Mouse (Mus musculus) frontal cortex, postnatal 14 days (tissue): ENCODE data around the gene Myo1e.

Source experiments
- DNase-seq, 2 experiments: peaks; one replicate each; pipeline ENCODE4 v3.0.0; 2022; ENCODE audit warnings: low spot score in 2 of 2

Gene Myo1e

DNA sequence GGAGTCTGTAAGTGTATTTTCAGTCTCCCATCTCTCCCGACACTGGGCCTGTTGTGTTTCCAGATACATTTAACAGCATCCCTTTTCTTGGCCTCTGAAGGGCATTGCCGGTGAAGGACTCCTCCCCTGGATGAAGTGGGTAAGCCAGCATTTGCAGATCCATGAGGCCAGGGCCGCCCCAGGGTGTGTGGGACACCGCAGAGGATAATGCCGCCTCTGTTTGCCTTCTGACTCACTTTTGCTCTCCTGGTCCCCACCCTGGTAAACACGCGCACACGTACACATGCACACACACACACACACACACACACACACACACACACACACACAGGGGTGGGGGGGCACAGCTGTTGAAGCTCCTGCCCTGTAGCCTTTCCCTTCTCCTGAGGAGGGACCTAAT is 74.3 kb downstream of the Myo1e start:
- DNase-seq = no peak

DNA sequence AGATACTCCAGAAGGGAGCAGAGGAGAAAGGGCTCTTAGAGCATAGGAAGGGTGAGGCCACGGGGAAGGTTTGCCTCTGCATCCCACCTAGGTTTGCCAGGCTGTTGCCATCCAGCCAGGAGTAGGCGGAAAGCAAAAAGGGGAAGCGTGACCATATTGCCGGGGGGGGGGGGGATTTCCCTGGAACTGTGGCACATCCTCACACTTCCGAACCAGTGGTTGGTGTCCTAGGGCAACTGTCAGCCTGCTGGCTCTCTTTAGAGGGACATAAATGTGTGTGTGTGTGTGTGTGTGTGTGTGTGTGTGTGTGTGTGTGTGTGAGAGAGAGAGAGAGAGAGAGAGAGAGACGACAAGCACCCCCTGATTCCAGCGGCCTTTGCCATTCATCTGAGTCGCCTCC is 75.0 kb downstream of the Myo1e start:
- no peak for DNase-seq

DNA sequence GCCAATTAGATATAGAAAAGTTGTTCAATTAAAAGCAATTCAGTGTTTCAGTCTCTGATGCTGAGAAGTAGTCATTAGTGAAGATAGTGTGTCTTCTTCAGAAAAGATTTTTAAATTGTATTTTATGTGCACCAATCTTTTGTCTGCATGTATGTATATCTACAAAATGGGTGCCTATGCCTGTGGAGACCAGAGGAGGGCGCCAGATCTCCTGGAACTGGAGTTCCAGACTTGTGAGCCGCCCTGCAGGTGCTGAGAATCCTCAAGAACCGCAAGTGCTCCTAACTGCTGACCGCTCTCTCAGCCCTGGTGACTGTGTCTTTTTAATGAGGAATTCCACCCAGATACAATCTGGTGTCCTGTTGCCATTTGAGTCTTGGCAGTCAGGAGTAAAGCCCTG is 76.0 kb downstream of the Myo1e start:
- DNase-seq = no peak

GRCm38 (mm10) chr9:70284584-70285140 is 77.5 kb downstream of the Myo1e start:
- no peak for DNase-seq

GRCm38 (mm10) chr9:70290785-70291184 is 83.6 kb downstream of the Myo1e start:
- no peak for DNase-seq

DNA sequence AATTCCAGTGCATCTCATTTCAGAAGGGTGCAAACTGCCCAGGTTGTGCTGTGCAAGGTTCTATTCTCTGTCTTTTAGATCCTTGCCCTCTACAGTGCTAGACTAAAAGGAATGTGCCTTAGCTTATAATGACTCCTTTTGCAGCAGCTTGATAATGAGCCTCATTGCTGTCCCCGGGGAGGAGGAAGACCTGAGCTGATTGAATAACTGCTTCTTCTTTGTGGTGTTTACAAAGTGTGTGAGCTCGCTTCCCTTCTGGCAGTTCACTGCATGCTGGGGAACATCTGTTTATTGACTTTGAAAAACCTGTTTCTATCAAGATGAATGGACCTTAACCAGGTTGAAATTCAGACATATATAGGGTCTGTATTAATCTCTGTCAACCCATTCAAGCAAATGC is 89.8 kb downstream of the Myo1e start:
- no peak for DNase-seq

GRCm38 (mm10) chr9:70298221-70298620 is 91.1 kb downstream of the Myo1e start:
- DNase-seq = peak in 1 of 2 experiments; percentile 17

DNA sequence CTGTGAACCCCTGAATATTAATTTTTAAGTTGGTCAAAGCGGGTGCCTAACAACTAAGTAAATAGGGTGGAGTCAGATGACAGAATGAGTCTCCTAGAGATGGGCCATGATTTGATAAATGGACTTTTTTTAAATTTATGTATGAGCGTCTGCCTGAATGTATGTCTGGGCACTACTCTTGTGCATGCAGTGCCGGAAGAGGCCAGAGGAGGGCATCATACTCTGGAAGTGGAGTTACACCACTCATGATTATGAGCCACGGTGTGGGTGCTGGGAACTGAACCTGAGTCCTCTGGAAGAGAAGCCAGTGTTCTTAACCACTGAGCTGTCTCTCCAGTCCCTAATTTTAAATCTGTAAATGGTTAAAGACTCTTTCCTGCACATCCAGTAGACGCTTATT is 93.6 kb downstream of the Myo1e start:
- DNase-seq = no peak

GRCm38 (mm10) chr9:70301598-70301997 is 94.4 kb downstream of the Myo1e start:
- no peak for DNase-seq

GRCm38 (mm10) chr9:70304901-70305300 is 97.8 kb downstream of the Myo1e start:
- no peak for DNase-seq

GRCm38 (mm10) chr9:70310046-70310445 is 102.9 kb downstream of the Myo1e start:
- no peak for DNase-seq

DNA sequence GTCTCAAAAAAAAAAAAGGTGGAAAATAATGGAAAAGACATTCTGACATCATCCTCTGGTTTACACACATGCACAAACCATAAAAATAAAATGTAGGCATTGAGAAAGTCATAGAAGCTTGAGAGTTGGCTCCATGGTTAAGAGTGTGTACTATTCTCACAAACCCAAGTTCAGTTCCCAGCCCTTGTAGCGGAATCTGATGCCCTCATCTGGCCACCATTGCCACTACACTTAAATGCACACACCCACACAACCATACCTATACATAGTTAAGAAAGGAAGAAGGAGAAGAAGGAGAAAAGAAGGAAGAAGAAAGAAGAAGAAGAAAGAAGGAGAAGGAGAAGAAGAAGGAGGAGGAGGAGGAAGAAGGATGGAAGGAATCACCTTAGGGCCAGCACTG is 106.9 kb downstream of the Myo1e start:
- DNase-seq = no peak

DNA sequence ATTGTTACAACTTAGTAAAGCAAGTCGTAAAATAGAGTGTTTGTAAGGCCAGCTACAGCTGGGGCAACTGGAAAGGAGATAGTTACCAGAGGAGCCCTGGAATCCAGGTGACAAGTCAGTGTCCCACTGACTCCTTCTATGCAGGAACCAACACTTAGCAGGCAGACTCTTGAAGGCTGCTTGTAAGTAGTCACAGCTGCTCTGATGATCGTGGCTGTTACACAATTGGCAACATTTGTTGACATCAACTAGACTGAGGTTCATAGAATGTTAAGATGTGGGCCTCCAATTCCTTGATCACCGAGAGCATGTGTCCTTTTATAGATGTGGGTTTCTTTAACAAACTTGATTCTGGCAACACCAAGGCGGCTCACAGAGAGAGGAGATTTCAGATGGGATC is 108.0 kb downstream of the Myo1e start:
- no peak for DNase-seq

DNA sequence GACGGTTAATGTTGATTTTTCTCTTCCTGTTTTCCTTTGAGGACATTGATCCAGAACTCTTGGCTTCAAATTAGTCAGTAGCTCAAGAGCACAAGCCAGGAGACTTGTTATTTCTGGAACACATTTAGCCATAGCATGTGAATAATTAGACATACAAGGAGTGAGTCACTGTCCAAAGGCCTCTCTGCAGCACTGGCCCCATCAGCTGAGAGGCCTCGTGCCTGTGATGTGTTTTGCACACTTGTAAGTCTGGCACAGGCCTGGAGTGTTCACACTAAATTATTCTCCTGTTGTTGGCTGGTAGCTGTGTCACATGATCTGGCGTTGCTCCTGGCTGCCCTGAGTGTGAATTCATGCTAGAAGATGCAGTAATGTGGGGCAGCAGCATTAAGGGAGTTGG is 111.5 kb downstream of the Myo1e start:
- no peak for DNase-seq

DNA sequence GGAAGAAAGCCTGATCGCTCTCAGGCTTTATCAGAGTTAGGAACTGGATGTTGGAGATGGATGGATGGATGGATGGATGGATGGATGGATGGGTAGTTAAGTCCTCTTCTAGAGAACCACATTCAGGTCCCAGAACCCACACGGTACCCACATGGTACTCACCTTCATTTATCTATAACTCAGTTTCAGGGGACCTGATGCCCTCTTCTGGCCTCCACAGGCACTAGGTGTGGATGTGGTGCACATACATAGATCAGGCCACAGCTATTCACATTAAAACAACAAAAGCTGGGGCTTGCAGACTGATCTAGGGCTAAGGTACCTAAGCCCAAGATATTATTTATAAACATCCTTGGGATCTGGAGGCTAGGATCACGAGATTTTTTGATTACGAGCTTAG is 117.2 kb downstream of the Myo1e start:
- no peak for DNase-seq

DNA sequence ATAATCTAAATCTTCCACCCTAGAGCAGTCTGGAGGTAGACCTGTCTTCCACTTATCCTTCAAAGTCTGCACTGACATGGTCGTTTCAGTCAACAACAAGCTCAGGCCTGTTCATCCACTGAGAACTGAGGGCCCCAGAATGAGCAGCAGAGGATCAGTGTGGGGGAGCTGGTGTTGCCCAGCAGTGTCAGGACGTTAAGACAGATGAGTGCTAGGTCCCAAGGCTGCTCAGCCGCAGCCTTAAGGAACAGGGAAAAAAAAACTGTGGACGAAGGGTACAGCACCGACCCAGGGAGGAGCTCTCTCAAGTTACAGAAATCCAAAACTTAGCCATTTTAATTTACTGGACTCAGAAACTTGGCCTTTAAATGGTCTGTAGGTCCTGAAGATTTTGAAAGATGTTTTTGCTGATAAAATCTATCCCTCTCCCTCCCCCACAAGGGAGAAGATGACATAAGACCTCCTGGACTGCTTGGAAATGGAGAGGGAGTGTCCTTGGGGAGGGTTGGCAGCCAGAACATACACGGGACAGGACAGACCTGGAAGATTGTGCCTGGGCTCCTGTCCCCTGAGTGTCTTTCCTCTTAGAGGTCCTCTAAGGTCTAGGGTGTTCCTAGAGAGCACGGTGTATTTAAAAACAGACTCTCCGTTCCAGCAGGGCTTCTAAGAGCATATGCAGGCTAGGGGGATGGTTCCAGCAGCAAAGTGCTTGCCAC is 118.9 kb downstream of the Myo1e start:
- no peak for DNase-seq

GRCm38 (mm10) chr9:70328193-70328841 is 121.2 kb downstream of the Myo1e start:
- no peak for DNase-seq

DNA sequence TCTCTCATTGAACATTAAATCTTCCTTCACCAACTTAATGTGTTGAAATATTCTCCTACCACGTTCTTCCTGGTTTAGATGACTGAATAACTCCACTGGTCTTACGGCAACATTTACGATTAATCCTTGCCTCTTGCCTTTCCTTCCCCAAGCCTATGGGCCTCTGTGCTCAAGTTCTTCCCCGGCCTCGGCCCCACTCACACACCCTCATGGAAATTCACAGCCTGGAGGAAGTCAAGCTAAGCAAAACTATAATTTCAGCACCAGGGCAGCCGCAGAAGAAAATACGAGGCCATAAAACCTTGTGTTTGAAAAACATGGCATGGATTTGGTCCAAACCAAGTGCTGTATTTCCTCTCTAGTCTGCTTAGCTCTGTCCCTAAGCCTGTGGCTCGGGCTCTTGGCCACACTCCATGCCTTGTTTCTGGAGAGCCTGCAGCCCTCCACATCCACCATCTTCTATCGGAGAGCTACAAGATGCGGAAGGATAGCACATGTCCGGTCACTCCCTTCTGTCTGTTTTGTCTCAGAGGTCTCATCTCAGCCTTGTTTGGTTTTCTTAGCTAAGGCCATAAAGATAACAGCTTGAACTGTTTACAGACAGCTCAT is 124.7 kb downstream of the Myo1e start:
- DNase-seq = no peak

DNA sequence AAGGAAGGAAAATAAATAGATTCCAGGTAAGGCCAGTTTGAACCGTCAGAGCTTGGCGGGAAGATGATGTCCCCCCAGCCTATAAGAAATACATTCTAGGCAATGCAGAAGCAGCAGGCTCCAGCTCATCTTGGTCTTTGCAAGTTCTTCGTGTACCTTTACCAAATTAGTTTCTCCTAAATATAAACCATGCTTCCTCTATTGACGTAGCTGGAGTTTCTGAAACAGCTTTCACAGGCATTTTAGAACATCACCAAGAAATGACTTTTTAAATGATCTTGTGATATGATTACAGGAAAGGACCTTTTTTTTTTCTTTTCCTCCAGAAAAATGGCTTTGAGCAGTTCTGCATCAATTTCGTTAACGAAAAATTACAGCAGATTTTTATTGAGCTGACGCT is 131.2 kb downstream of the Myo1e start:
- DNase-seq = no peak

DNA sequence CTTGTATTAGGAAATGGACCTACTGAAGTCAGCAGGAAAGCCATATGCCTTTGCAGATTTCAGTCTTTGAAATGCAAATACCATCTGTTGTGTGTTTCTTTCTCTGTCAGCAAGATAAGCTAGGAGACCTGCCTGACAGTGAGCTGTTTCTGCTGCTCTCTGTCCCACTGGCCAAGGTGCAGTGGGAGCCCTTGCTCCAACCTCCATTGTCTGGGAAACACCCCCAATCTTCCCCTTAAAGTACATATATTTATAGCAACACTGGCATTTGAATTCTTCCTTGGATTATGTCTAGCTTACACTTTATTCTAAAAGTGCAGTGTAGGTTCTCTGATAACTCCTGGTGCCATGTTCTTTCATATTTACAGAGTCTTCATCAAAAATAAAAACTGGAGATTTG is 131.7 kb downstream of the Myo1e start:
- no peak for DNase-seq

- no peak for DNase-seq
Measured at GRCm38 (mm10) chr9:70349274-70349673, 142.1 kb downstream of the Myo1e start.

- DNase-seq = no peak
Measured at GRCm38 (mm10) chr9:70351570-70352277, 144.6 kb downstream of the Myo1e start.
